Mouse (Mus musculus): ENCODE results near the gene Elf3. TPM values are rescaled to one million over a fixed set of nuclear protein-coding genes. Genes with fewer than 3 reads are reported as not detected.

Elf3 gene
- not detected in 2 replicates for total RNA-seq (2017)

DNA sequence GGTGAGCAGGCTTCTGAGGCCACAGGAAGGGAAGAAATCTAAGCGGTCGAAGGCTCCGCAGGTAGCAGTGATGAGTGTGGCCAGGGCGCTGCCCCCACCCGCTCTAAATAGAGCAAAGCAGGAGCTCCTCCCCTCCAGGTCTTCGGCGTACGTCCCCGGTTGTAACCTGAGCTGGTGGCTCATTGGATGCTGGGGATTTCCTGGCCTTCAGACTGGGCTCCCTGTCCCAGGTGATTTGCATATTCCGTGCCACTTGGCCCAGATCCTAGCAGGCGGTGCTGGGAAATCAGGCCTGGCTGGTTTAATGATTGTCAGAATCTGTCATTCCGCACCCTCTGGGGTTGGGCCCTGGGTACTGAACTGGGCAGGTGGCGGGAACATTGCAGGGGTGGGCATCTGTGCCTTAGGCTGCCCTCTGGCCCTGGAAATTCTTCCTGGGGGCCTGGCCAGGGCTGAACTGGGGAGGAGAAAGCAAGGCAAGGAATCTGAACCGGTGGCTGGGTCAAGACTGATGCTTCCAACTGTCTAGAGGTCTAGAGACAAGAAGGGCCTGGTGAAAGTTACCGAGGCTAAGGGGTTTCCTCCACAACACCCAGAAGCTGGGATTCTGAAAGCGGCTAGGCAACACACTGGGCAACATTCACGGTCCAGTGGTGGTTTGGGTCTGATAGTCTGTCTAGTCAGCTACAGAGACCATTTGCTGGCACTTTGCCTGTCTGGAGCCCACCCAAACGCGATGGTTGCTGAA lies at the start of gene Elf3:
Gene Elf3 (minus strand): TSS at position 189 of the 748 bp plus-strand sequence.
- ATAC-seq (replicated peaks; ENCODE audit: low read depth, poor library complexity, severe bottlenecking), result no peak

DNA sequence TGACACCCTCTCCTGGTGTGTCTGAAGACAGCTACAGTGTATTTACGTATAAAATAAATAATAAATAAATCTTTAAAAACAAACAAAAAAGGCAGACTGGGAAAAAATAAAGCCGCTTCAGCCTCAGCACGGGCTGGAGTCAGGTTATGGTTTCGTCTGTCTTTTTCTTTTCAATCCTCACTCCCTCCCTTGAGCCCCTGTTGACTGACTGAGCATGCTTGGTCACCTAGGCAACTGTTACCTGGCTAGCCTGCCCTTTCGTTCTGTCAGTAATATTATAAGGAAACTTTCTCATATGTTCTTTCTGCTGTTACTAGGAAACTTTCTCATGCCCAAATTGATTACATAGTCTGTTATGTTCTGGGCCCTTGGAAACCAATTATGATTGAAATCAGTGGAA lies 32.5 kb upstream of the Elf3 start:
- ATAC-seq (replicated peaks; ENCODE audit: low read depth, poor library complexity, severe bottlenecking), result no peak

DNA sequence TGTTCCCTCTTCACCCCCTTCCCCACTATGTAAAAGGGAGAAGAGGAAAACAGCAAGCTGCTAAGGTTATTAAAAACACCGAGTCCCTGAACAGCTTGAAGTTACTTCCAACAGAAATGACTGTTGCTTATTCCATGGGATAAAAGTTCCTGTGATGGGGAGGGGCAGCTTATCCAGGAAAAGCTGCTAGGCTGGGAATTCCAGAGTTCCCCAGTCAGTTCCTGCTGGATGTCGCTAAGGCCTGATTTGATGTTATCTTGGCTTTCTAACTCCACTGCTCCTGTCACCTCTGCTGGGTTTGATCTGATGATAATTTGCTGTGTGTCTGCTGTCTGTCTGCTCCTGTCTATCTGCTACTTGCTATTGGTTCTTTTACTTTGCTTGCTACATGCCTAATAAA lies 27.9 kb upstream of the Elf3 start:
- no peak for ATAC-seq (replicated peaks; ENCODE audit: low read depth, poor library complexity, severe bottlenecking)

DNA sequence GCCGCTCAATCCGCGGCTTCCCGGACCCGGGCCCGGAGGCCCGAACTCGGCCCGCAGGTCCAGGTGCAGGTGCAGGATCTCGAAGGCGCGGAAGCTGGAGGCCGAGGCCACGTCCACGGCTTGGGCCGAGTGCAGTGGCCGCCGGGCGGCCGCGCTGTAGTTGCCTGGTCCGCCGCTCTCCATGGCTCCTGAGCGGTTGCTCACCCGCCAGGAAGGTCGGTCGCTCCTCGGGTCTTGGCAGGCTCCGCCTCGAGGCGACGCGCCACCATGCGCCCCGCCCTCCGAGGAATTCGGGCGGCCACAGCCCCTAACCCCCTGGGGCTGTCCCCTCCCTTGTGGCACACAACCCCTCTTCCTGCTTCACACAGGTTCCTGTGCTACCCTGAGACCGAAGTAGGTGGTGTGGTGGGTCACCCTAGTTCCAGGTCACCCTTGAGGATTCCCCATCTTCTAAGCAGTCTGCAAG lies 25.5 kb upstream of the Elf3 start, which contains the start of gene Rnpep:
Gene Rnpep (minus strand): TSS at position 259 of the 466 bp plus-strand sequence.
- peak; percentile 66 for ATAC-seq (replicated peaks; ENCODE audit: low read depth, poor library complexity, severe bottlenecking)

DNA sequence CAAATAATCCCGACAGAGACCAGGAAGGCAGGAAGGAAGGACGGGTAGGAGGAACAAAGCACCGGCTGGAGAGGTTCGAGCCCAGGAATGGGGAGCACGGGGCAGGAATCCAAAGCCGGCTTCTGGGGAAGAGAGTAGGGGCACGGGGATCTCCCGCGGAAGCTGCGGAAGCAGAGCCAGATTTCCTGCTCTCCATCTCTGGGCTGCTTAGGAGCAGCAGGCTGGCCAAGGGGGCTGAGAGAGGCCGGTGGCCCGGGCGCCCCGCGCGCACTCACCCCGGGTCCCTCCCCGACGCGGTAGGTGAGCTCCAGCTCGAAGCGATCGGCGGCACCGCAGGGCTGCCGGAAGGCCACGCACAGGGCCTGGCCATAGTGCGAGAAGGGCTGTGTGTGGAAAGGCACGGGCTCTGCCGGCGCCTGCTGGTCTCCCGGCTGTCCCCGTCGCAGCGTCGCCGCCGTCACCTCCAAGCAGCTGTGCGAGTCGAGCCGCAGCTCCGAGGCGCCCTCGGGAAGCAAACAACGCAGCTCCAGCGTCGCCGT lies 25.0 kb upstream of the Elf3 start:
- no peak for ATAC-seq (replicated peaks; ENCODE audit: low read depth, poor library complexity, severe bottlenecking)

DNA sequence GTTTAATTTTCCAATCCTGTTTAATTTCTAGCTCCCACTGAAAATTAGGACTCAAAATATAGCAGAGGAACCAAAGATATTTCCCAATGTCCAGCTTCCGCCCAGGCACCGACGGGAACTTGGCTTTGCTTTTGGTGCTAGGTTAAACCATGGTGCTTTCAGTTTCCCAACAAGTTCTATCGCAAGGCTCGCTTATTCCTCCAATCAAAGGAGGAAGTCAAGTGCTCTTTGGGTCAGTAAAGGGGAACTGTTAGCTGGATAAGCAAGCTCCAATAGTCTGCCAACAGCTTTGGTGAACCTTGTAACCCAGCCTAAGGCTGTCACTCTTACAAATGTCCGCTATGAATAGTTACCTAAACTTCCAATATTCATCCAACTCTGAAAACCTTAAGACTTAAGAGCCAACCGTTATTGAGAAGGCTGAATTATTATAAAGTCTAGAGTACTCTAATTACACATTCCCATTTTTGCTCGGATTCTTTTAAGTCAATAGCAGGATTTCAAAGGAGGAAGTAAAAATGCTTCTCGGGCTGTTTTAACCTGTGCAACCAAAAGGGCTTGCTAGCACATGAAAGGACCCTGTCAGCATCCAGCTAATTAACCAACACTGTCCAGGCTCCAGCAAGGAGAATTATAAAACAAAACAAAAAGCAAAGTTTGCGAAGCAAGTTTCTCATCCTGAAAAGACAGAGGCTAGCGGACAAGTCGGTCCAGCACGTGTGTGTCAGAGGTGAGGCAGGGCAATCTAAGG lies 24.3 kb upstream of the Elf3 start:
- peak; percentile 77 for ATAC-seq (replicated peaks; ENCODE audit: low read depth, poor library complexity, severe bottlenecking)

DNA sequence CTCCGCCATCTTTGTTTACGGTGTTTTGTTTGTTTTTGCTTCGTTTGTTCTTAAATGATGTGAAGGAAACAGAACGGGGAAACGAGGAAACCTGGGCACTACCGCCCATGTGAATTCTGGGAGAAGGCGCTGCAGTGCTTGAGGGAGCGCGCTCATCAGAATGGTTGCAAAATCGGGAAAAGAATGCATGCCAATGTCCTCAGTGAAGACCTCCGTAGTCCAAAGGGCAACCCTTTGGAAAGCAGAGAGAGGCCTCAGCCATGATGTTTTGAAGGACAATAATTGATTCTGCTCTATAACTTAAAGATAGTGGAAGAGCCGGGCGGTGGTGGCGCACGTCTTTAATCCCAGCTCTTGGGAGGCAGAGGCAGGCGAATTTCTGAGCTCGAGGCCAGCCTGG lies 23.5 kb upstream of the Elf3 start:
- ATAC-seq (replicated peaks; ENCODE audit: low read depth, poor library complexity, severe bottlenecking), result no peak

DNA sequence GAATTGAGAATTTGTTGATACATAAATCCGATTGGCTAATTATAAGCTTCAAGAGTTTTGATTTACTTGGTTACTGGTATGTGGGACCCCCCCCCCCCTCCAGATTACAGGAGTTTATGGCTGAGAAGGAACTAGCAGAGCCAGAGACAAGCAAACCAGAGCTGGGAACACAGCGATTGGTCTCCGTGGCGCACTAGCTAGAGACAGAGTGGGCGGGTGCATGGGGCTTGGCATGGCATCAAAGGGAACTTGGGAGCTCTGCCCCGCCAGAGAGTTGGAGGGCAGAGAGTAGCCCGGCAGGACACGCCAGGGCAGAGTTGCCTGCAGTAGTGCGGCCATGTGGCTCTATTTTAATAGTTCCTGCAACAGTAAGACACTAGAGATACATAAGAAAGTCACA lies 22.3 kb upstream of the Elf3 start:
- peak; percentile 55 for ATAC-seq (replicated peaks; ENCODE audit: low read depth, poor library complexity, severe bottlenecking)

DNA sequence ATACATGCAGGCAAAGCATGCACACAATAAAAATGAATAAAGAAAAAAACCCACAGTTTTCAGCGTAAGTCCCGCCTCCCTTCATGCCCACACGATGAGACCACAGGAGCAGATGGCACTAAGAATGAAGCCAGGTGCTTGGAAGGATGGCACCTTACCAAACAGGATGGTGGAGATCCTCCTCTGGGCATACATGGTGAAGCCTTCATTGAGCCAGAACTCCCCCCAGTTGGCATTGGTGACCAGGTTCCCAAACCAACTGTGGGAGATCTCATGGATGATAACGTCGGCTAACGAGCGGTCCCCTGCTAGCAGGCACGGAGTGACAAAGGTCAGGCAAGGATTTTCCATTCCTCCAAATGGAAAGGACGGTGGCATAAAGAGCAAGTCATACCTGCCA lies 13.0 kb upstream of the Elf3 start:
- ATAC-seq (replicated peaks; ENCODE audit: low read depth, poor library complexity, severe bottlenecking), result no peak

DNA sequence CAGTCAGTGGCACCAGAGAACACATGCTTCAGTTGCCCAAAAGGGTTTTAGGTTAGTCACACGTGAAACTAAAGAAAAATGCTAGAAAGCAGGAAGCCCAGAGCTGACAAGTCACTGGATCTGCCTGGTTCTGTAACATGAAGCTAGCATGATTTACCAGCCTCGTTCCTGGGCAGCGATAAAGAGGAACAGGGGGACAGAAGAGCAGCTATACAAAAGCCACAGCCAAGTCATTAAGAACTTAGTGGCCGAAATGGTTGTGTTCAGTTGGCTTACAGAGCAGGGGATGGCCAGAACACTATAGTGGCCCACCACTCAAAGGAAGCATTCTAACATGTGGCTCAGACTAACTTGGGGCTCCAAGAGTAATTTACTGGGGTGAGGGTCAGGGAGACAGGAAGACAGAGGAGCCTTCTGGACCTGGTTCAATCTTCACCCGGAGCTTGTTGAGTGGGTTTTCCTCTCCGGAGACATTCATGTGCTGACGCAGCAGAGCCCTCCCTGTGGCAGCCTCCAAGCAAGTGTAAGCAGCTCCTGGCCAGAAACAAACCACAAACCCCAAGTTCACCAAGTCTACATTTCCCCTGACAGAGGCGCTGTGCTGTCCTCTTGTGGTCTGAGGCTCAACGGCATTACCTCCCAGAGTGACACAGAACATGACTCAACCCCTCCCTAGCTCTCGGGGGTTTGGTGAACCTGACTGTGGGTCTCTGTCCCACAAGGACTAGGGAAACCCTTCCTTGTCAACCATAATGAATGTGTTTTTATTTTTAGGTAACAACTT lies 9.5 kb upstream of the Elf3 start:
- ATAC-seq (replicated peaks; ENCODE audit: low read depth, poor library complexity, severe bottlenecking), result peak; percentile 92

DNA sequence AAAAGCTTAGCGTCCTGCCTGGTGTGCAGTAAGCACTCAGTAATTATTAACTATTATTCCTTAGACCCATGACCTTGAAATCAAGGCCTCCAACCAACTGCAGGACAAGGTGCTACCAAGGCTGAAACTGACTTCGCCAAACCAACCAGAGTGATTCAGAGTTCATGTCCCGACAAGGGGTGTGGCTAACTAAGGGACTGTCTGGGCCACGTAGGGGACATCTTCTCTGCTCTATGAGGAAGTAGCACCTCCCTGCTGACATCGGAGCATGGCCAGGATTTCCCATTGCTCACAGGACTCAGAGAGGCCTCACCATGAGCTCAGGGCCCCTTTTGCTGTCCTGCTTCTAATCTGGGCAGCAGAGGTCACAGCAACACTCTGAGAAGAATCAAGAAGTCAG lies 7.5 kb upstream of the Elf3 start:
- ATAC-seq (replicated peaks; ENCODE audit: low read depth, poor library complexity, severe bottlenecking), result 0 out of 2 replicates have a peak, but pooled peaks have one; percentile 16

DNA sequence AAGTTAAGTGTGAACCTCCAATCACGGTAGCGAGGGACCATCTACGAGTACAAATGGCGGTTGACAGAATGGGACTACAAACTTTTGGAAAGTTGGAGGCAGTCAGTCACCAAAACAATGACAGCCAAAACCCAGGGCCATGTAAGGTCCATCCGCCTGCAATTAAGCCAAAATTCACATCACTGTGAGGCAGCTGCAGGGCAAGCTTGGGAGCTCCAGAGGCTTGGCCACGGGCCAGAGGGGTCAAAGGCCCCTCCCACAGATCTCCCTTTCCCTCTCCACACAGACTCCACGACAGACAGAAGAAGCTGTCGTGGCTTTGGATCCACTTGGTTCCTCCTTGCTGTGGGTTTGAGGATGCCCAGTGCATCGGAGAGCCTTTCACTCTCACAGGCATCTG lies 4.9 kb upstream of the Elf3 start:
- no peak for ATAC-seq (replicated peaks; ENCODE audit: low read depth, poor library complexity, severe bottlenecking)

DNA sequence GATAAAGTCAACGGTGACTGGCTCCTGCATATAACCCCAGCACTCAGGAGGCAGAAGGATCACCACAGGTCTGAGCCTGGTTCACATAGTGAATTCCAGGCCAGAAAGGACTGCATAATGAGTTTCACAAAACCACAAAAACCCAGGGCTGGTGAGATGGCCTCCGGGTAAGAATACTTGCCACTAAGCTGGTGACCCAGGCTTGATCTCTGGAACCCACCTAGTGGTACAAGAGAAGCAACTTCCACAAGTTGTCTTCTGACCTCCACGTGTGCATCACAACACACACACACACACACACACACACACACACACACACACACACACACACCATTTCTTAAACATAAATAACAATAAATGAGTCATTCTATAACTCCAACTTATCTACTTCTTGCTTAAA lies 4.0 kb upstream of the Elf3 start:
- ATAC-seq (replicated peaks; ENCODE audit: low read depth, poor library complexity, severe bottlenecking), result no peak

DNA sequence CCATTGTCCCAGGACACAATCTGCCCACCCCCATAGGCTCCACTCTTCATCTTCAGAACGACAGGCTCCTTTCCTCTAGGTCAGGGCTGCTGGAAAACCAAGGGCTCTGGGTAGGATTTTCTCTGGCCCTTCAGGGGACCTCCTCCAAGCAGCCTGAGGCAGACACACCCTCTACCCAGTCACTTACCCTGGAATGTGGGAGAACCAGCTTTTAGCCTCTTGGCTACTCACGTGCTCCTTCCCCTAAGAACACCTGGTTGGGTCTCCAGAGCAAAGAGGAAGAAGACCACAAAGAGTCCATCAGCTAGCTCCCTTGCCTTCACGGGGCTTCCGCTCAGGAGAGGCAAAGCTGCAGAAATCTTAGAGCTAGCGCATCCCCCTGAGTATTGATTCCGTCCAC lies 2.6 kb upstream of the Elf3 start:
- no peak for ATAC-seq (replicated peaks; ENCODE audit: low read depth, poor library complexity, severe bottlenecking)

DNA sequence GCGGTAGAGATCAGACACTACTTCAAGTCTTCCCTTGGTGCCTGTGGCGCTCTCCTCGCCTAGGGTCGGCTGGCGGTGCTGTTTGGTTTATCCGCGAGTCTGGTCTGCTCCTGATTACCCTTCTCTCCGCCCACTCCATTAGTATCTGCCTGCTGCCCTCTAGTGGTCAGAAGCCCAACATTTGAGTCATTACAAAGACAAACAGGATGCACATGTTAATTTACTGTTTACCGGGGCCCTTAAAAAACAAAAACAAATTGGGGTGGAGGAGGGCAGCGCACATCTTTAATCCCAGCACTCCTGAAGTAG lies 714 bp upstream of the Elf3 start:
- peak; percentile 97 for ATAC-seq (replicated peaks; ENCODE audit: low read depth, poor library complexity, severe bottlenecking)

DNA sequence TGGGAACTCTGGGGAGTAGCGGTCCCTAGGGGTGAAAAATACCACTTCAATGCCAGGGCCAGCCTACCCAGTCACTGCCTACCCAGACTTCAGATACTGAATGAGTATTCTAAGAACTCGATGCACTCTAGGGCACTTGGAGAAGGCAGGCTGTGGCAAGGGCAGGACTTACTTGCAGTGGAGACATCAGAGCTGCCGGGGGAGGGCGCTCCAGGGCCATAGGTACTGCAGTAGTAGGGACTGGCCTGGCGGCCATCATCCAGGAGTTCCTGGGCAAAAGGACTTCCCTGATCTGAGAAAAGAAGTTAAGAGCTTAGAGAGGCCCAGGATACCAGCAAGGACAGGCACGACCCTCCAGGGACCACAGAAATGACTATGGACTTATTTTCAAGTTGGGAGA lies 2.1 kb downstream of the Elf3 start:
- no peak for ATAC-seq (replicated peaks; ENCODE audit: low read depth, poor library complexity, severe bottlenecking)

DNA sequence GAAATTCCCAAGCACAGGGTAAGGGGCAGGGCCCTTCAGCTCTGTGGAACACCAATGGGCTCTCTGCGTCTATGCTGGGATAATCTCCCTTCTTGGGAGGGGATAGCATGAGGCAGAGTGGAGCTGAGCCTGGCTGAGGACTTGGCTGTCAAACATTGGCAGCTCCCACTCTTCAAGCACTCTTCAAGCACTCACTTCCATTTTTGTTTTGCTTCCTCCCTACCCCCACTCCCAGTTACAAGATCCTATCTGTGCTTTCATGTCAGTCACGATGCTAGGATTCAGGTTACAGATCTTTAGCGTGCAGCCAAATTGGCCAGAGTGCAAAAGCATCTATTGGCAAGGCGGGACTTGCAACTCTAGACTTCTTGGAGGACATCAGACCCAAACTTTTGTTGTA lies 5.5 kb downstream of the Elf3 start:
- ATAC-seq (replicated peaks; ENCODE audit: low read depth, poor library complexity, severe bottlenecking), result no peak

DNA sequence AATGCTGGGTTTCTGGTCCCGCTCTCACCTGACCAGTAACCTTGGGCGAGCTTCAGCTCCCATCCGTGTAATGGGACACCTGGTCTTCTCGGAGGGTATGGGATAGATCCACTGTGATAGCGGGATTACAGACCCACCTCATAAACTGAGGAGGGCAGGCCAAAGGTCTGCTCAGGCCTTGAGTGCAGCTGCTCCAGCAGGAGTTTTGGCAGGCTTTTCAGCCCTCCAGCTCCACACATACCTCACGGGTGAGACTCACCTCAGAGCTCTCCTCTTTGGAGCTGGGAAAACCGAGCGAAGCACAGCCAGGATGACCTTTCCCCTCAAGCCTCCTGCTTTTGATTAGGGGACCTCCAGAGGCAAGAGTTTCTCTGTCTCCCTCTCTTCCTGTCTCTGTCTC lies 7.0 kb downstream of the Elf3 start:
- no peak for ATAC-seq (replicated peaks; ENCODE audit: low read depth, poor library complexity, severe bottlenecking)

DNA sequence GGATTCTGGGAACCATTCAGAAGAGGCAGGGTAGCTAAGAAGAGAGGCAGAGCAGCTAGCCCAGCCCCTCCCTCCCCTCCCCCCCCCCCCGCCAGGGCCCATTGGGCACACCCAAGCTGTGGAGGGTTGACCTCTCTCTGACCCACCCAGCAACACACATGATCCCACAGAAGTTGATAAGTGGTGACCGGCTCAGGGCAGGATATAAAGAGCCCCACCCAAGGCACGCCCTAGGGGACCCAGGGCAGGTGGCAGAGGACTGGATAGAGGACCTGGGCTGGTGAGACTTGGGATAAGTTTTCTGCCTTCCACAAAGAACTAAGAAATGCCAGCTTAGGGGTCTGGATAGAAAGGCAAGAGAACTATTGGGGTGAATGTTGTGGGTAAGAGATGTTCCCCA lies 7.7 kb downstream of the Elf3 start:
- ATAC-seq (replicated peaks; ENCODE audit: low read depth, poor library complexity, severe bottlenecking), result peak; percentile 55; the same call in 1 of the 2 replicates

DNA sequence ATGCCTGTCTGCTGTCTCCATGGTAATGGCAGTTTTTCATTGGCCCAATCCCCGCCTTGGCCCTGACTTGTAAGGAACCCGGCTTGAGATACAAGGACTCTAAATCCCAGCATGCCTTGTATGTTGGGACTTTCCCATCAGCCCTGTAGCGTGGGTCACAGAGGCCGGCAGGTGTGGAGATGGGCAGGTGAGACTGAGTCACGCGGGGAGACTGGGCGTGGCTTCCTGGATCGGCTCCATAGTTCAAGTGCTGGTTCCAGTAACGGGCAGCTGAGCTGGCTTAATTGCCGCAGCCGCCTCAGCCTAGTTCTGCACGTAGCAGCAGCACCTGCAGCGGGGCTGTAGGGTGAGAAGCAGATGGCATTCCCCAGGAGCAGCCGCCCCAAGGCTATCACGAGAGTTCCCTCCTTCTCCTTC lies 9.9 kb downstream of the Elf3 start:
- ATAC-seq (replicated peaks; ENCODE audit: low read depth, poor library complexity, severe bottlenecking), result no peak

DNA sequence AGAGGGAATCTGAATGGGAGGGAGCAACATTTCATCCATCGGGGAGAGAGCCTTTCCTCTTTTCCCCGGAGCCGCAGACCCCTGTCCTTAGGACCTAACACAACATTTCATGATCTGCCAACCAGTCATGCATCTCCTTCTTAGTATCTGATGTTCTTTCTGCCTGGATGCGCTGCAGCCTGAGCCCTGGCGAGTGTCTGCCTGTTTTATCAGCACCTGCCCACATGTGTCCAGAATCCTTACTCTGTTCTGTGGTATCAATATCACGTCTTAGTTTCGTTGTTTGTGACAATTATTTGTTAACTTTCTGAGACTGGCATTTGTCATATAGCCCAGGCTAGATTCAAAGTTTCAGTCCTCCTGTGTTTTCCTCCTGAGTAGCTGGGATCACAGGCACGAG lies 14.4 kb downstream of the Elf3 start:
- no peak for ATAC-seq (replicated peaks; ENCODE audit: low read depth, poor library complexity, severe bottlenecking)

Measured in common myeloid progenitor, adult 5-6 weeks (primary cell).